ENCODE assay signal across 8 mouse cellular contexts in the genomic region with DNA sequence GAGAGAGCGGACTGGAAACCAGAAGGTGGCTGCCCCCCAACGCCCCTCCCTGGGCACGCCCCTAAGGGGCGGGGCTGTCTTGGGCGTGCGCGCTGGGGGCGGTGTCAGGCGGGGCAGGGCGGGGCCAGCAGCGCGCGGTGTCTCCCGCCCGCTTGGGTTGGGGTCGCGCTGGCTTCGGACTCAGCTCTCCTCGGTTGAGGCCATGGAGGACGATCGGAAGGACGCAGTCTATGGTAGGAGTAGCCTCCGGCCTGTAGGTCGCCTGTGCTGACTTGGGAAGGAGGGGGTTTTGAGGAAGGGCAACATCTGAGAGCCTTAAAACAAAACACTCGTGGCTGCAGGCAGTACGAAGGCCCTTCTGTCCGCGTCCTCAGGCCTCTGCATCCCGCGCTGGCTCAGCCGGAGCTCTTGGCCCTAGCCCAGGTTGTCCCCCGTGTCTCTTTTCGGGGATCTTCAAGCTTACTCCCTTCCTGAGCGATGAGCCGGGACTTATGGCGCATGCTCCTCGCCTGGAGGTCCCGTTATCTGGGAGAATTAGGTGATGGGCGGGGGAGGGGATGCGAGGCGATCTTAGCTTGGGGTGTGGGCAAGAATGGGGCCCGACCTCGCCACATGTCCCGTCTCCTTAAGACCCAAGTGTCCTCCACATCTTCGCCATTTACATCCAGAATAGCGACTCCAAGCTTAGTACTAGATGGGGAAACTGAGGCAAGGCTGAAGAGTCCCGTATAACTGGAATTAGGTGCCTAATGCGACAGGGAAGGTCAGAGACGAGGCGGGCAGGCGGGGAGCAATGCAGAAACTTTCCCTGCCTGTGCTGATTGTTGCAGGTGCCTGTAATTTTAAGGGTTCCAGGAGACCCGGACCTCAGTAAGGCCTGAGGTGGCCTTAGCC. TPM values are rescaled to one million over a fixed set of nuclear protein-coding genes. Genes with fewer than 3 reads are reported as not detected.
DNase-seq lines count a peak whose midpoint lies in the region; ATAC-seq lines count a peak whose summit lies in the region.

TSS of gene Slc44a2 (plus strand) at position 80 of the 894 bp plus-strand sequence.

- under 1% methylated on average over 52 of the region's 52 CpGs for WGBS in hindbrain, embryonic 14.5 days

- peaks cover 20% of the 10 kb centered on the region for H3K4me1 ChIP-seq in hindbrain, embryonic 14.5 days (replicated peaks; ENCODE audit: control insufficient read depth, insufficient read depth, low read length)

- peak within 1 kb of the TSS; percentile 63 for H3K4me3 ChIP-seq in hindbrain, embryonic 14.5 days (replicated peaks; ENCODE audit: low read length)

- no peaks in the 10 kb centered on the region for H3K36me3 ChIP-seq in hindbrain, embryonic 14.5 days (replicated peaks; ENCODE audit: control insufficient read depth, insufficient read depth)

- peak; percentile 83 for DNase-seq in R1 (ENCODE audit: low read depth, low spot score)
- DNase-seq in cerebellum, postnatal 25 days, result peak; percentile 87 to 93
- peak; percentile 76 to 83 for DNase-seq in frontal cortex, postnatal 36 days (ENCODE audit: low spot score in 2 of 2)
- peak; percentile 83 for DNase-seq in hindbrain, embryonic 14.5 days (ENCODE audit: low spot score)
- DNase-seq in layer of hippocampus, postnatal 36 days, result peak; percentile 80 to 81
- peak; percentile 88 for DNase-seq in lung, postnatal 36 days
- peak; percentile 91 for DNase-seq in retina, embryonic 14.5 days (ENCODE audit: low spot score)
- DNase-seq in thymus, postnatal 36 days, result peak; percentile 91 to 93

- H3K9me3 ChIP-seq in hindbrain, embryonic 14.5 days (ENCODE audit: control insufficient read depth, low read length), result no peaks in the 10 kb centered on the region

- 0 out of 2 replicates have a peak within 1 kb of the TSS, but pooled peaks have one; percentile 32 for H3K27ac ChIP-seq in hindbrain, embryonic 14.5 days

- ATAC-seq in hindbrain, embryonic 14.5 days (ENCODE audit: low FRiP score), result peak; percentile 93

- no peaks in the 10 kb centered on the region for H3K27me3 ChIP-seq in hindbrain, embryonic 14.5 days (ENCODE audit: control insufficient read depth, insufficient read depth, low read length)

- peak within 1 kb of the TSS; percentile 93 for H3K4me2 ChIP-seq in hindbrain, embryonic 14.5 days (replicated peaks)

- peak within 1 kb of the TSS; percentile 65 for H3K9ac ChIP-seq in hindbrain, embryonic 14.5 days

RNA-seq across cellular contexts. Expression of gene Slc44a2, which starts in this region (rescaled TPM):
- 58.4 and 62.3 TPM in 2 replicates for polyA plus RNA-seq in hindbrain, embryonic 14.5 days (2014; fragmentation: Nextera tagmentation; extraction: Ambion mirVana)
- total RNA-seq in layer of hippocampus, postnatal 36 days (2021), result 10 to 100 TPM; 49.6 to 56.3 TPM

Comparison
In these comparisons a context has a peak if more than half of its experiments do, and no peak if none do; other contexts are left out.
1. Peak in every context shown above with its lines: DNase-seq, ATAC-seq, H3K4me3 ChIP-seq and H3K27ac ChIP-seq.